Mouse (Mus musculus): ENCODE data around the gene Kif1c. TPM values are rescaled to one million over a fixed set of nuclear protein-coding genes. Genes with fewer than 3 reads are reported as not detected.

Gene Kif1c
- polyA plus RNA-seq, 1 experiment from 2014 or later = 4.8 TPM

DNA sequence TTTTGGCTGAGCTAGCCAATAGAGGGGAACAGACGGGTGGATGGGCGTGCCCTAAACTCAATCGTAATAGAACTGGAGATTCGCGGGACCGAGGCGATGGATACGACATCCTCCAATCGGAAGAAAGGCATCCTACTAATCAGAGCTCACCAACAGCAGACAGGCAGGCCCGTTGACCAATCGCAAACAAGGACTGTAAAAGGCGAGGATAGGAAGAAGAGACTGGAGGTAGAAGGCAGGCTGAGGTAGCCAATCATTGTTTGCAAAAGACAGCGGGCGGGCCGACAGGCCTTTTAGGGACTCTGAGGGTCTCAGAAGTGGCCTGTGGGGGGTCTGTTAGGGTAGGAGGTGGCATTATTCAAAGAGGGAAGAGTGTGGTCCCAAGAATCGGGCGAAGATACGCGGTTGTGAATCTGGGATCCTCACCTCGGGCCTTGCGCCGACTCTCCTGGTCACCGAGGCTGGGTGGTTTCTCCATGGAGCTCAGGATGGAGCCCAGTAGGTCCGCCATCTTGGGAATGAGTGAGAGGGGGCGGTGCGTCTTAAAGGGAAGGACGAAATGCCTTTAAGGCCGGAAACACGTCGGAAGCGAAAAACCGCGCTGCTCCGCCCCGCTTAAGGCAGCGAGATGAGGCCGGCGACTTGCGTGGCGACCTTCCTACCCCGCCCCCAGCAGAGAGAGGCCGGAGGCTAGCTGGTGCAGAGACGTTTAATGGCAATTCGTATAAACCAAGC, 31.4 kb upstream of the Kif1c start, which contains the start of gene Spag7:
Gene Spag7, minus strand, starts transcription at position 646 of the 735 bp plus-strand sequence.
- Histone ChIP-seq H3K27me3 (no peaks in the 10 kb centered on the region), H3K4me3 (peak within 1 kb of the TSS; percentile 73), H3K4me1 (peaks cover 23% of the 10 kb centered on the region), H3K4me2 (peak within 1 kb of the TSS; percentile 88), H3K9ac (peak within 1 kb of the TSS; percentile 58), H3K27ac (peak within 1 kb of the TSS; percentile 99), H3K9me3 (no peaks in the 10 kb centered on the region), H3K36me3 (peaks cover 34% of the 10 kb centered on the region)
- under 1% methylated on average over 44 of the region's 44 CpGs for WGBS
- peak; percentile 95 for ATAC-seq (ENCODE audit: borderline replicate concordance, extremely low read depth, low FRiP score, low TSS enrichment)

DNA sequence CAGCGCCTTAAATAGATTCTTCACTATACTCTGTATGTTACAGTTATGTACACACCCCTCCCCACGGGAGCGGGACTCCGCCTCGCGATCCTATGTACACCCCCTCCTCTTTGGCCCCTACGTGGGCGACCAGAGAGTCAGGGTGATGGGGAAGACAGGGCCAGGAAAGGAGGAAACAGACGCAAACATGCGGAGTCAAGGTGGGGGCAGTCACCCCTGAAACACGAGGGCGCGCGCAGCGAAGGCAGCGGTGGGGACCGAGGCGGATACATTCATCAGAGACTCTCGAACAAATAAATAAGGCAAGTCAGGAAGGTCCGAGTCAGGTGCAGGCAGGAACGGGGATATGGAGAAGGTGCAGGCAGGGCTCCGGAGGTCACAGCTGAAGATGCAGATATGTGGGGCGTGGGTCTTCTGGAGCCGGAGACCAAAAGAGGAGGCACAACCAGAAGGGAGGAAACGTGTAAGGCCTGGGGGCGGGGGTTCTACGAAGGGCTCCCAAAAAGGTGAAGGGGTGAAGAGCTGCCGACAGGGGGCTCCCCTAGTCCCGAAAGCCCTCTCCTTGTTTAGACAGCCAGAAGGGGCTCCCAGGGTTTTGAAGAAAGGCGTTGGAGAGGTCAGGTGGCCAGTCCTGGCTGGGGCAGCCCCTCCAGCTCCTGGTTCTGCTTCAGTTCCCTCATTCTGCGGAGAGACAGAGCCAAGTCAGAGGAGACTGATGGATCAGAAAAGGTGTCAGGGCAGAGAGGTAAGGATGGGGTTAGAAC, 30.6 kb upstream of the Kif1c start:
- Histone ChIP-seq H3K4me1 (peaks cover 23% of the 10 kb centered on the region), H3K9ac (peak overlapping the region; percentile 58), H3K4me3 (peak overlapping the region; percentile 73), H3K9me3 (no peaks in the 10 kb centered on the region), H3K27ac (peak overlapping the region; percentile 99), H3K27me3 (no peaks in the 10 kb centered on the region), H3K4me2 (peak overlapping the region; percentile 88), H3K36me3 (peaks cover 33% of the 10 kb centered on the region)
- WGBS = under 1% methylated on average over 30 of the region's 31 CpGs
- ATAC-seq (ENCODE audit: borderline replicate concordance, extremely low read depth, low FRiP score, low TSS enrichment) = peak; percentile 35

DNA sequence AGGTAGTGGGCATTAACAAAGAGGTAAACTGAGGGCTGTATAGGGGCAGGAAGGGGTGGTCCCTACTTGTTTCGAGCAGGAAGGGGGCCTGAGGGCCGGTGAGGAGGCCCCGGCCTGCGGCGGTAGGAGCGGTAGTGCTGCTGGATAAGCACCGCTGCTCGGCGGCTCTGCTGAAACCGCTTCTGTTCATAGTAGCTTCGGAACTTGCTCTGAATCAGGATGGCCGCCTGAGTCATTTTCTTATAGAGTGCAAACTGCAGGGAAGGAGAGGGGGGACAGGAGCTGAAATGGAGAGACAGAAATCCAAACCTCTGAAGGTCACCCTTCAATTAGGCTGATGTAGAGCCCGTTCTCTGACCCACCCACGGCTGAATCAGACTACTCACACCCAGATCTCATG, 29.9 kb upstream of the Kif1c start:
- Histone ChIP-seq H3K27me3 (no peaks in the 10 kb centered on the region), H3K4me3 (peak overlapping the region; percentile 73), H3K27ac (peak overlapping the region; percentile 99), H3K9me3 (no peaks in the 10 kb centered on the region), H3K4me2 (peak overlapping the region; percentile 88), H3K4me1 (peaks cover 23% of the 10 kb centered on the region), H3K36me3 (peaks cover 32% of the 10 kb centered on the region), H3K9ac (peak overlapping the region; percentile 58)
- ATAC-seq (ENCODE audit: borderline replicate concordance, extremely low read depth, low FRiP score, low TSS enrichment) = no peak
- 33% methylated on average over 14 of the region's 14 CpGs for WGBS

DNA sequence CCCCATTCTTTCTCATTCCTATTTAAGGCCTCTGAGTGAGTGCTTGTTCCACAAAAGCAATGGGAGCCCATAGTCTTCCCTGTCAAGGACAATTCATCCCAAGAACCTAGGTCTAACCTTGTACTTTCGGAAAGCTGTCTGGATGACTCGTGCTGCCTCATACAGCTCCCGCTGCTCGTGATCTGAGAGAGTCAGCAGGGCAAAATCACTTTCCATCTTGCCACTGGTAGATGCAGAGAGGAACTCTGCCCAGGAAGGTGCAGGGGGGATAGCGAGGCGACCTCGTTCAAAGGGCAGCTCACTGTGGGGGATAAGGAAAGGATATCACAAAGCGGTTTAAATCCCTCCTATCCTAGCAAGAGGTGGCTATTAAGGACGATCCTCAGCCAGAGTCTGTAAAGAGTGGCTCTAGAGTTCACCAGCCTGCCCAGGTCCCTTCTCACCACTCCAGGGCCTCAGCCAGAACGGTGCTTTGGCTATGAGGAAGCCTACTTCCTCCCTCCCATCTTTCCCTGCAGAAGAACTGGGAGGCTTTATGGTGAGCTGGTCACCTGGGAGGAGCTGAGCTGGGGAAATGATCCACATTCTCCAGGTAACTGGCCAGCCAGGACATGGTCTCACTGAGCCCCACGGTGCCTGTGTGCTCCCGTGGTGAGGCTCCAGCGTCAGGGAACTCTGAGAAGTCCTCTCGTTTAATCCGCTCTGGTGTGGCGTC, 28.9 kb upstream of the Kif1c start:
- 84% methylated on average over 16 of the region's 16 CpGs for WGBS
- no peak for ATAC-seq (ENCODE audit: borderline replicate concordance, extremely low read depth, low FRiP score, low TSS enrichment)
- H3K4me2 ChIP-seq = 0 out of 2 replicates have a peak overlapping the region, but pooled peaks have one; percentile 88
- no peak overlapping the region for H3K4me3 ChIP-seq
- peaks cover 30% of the 10 kb centered on the region for H3K36me3 ChIP-seq
- H3K9ac ChIP-seq = no peak overlapping the region
- no peaks in the 10 kb centered on the region for H3K27me3 ChIP-seq
- H3K4me1 ChIP-seq = peaks cover 23% of the 10 kb centered on the region
- H3K27ac ChIP-seq = no peak overlapping the region
- no peaks in the 10 kb centered on the region for H3K9me3 ChIP-seq

DNA sequence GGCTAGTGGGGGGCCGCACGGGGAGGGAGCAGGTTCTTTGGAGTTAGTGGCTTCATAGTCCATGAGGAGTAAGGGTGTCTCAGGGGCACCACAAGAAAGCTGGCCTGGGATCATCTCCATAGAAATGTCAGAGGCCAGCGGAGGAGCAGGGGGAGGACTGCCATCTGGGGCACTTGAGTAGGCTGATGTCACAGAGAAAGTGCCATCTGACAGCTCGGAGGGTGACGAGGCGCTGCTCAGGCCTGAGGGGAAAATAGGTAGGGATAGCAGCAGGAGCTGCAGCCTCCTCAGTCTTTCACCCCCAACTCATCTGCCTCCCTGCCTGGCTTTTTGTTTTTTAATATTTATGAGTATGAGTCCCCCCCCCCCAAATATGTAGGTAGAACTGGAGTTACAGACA, 26.3 kb upstream of the Kif1c start:
- WGBS = 81% methylated on average over 6 of the region's 6 CpGs
- H3K27ac ChIP-seq = no peak overlapping the region
- no peak overlapping the region for H3K4me3 ChIP-seq
- H3K36me3 ChIP-seq = peaks cover 41% of the 10 kb centered on the region
- ATAC-seq (ENCODE audit: borderline replicate concordance, extremely low read depth, low FRiP score, low TSS enrichment) = no peak
- H3K4me1 ChIP-seq = peaks cover 10% of the 10 kb centered on the region
- H3K9me3 ChIP-seq = no peaks in the 10 kb centered on the region
- no peaks in the 10 kb centered on the region for H3K27me3 ChIP-seq
- H3K4me2 ChIP-seq = no peak overlapping the region
- H3K9ac ChIP-seq = no peak overlapping the region

DNA sequence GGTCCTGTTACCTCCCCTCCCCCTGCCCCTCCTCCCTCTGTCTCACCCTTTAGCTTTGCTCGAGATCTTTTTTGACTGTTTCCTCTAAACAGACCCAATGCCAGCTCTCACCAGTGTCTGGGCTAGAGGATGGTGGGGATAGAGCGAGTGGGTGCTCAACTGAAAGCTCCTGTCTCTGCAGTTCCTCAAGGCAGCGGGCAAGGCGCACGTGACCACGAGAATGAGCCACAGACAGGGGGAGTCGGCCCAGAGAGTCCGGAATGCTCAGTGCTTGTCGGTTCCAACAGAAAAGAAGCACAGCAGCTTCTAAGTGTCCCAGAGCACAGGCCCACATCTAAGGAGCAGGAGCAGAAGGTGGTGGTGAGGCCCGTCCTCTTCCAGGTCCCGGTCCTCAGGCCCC, 25.8 kb upstream of the Kif1c start:
- no peaks in the 10 kb centered on the region for H3K27me3 ChIP-seq
- H3K4me2 ChIP-seq = no peak overlapping the region
- H3K9me3 ChIP-seq = no peaks in the 10 kb centered on the region
- no peak for ATAC-seq (ENCODE audit: borderline replicate concordance, extremely low read depth, low FRiP score, low TSS enrichment)
- H3K27ac ChIP-seq = no peak overlapping the region
- no peak overlapping the region for H3K9ac ChIP-seq
- H3K4me1 ChIP-seq = peaks cover 10% of the 10 kb centered on the region
- H3K4me3 ChIP-seq = no peak overlapping the region
- 65% methylated on average over 11 of the region's 11 CpGs for WGBS
- peaks cover 46% of the 10 kb centered on the region for H3K36me3 ChIP-seq

DNA sequence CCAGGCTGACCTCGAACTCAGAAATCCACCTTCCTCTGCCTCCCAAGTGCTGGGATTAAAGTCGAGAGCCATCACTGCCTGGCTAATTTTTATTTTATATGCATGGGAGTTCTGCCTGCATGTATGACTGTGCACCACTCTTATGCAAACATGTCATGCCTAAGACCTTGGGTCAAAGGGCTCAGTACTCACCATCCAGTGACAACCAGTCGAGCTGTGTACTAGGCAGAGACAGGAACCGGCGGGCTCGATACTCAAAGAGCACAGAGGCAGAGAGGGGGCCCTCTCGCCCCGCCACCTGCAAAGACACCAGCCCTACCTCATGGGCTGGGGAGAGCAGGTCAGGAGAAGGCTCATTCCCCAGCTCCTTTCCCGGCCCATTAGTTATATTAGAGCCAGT, 22.3 kb upstream of the Kif1c start:
- no peak overlapping the region for H3K9ac ChIP-seq
- H3K27me3 ChIP-seq = no peaks in the 10 kb centered on the region
- 70% methylated on average over 9 of the region's 9 CpGs for WGBS
- H3K4me2 ChIP-seq = no peak overlapping the region
- H3K27ac ChIP-seq = no peak overlapping the region
- no peaks in the 10 kb centered on the region for H3K9me3 ChIP-seq
- no peak for ATAC-seq (ENCODE audit: borderline replicate concordance, extremely low read depth, low FRiP score, low TSS enrichment)
- no peak overlapping the region for H3K4me3 ChIP-seq
- peaks cover 56% of the 10 kb centered on the region for H3K36me3 ChIP-seq
- peaks cover 9% of the 10 kb centered on the region for H3K4me1 ChIP-seq

DNA sequence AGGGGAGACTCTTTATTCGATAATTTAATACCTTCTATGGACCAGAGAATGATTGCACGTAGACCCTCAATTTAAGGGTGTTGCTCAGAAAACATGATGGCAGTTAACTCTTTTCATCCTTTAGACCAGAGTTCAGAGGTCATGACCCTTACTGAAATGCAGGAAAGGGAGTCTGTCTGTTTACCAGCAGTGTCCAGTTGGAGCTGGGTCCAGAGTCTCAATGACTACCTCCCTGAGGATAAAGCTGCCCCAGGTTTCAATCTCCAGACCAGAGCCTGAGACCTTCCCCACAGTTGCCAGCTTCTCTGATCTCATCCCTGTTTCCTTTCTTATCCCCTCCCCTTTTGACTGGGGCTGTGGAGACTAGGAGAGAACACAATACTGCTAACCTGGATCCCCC, 21.8 kb upstream of the Kif1c start:
- Histone ChIP-seq H3K36me3 (peaks cover 60% of the 10 kb centered on the region), H3K27me3 (no peaks in the 10 kb centered on the region), H3K9ac (no peak overlapping the region), H3K4me3 (no peak overlapping the region), H3K4me2 (no peak overlapping the region), H3K27ac (no peak overlapping the region), H3K9me3 (no peaks in the 10 kb centered on the region), H3K4me1 (peaks cover 9% of the 10 kb centered on the region)
- no peak for ATAC-seq (ENCODE audit: borderline replicate concordance, extremely low read depth, low FRiP score, low TSS enrichment)
- 76% methylated on average over 2 of the region's 2 CpGs for WGBS

DNA sequence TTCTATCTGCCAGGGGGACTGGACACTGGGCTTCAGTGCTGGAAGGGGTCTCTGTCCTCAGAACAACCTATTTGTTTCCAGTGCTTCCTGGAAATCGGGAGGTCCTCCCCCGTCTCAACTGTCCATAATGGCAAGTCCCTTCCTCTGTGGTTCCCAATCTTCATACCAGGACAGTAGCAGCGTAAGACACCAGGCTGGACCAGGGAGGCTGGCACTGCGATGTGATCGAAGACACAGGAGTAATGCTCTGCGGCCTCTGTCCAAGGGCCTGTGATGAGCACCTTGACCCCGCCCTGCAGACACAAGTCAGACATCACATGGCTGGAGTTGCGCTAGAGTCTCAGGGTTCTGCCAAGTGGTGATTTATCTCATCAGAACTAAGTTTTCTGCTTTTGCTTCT, 21.0 kb upstream of the Kif1c start:
- Histone ChIP-seq H3K36me3 (peaks cover 61% of the 10 kb centered on the region), H3K4me3 (no peak overlapping the region), H3K27ac (no peak overlapping the region), H3K4me1 (peaks cover 9% of the 10 kb centered on the region), H3K27me3 (no peaks in the 10 kb centered on the region), H3K9me3 (no peaks in the 10 kb centered on the region), H3K9ac (no peak overlapping the region), H3K4me2 (no peak overlapping the region)
- no peak for ATAC-seq (ENCODE audit: borderline replicate concordance, extremely low read depth, low FRiP score, low TSS enrichment)
- WGBS = 94% methylated on average over 8 of the region's 8 CpGs

DNA sequence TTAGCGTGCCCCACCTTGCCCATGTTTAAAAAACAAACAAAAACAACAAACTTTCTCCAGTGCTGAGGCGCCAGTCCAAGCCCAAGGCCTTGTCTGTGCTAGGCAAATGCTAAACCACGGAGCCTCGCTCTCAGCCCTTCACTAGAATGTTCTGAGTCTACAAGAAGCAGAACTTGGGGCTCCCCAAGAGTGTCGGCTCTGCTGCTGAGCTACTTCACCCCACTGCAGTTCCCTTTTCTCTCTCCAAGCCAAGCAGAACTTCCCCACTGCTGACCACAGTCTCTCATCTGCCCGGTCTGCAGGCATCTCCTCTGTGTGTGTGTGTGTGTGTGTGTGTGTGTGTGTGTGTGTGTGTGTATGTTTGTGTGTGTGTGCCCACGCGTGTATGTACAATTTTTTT, 20.5 kb upstream of the Kif1c start:
- H3K9ac ChIP-seq = no peak overlapping the region
- H3K4me1 ChIP-seq = peaks cover 9% of the 10 kb centered on the region
- no peak overlapping the region for H3K4me2 ChIP-seq
- no peak overlapping the region for H3K4me3 ChIP-seq
- ATAC-seq (ENCODE audit: borderline replicate concordance, extremely low read depth, low FRiP score, low TSS enrichment) = no peak
- no peaks in the 10 kb centered on the region for H3K27me3 ChIP-seq
- H3K9me3 ChIP-seq = no peaks in the 10 kb centered on the region
- H3K36me3 ChIP-seq = peaks cover 62% of the 10 kb centered on the region
- H3K27ac ChIP-seq = no peak overlapping the region
- WGBS = 89% methylated on average over 7 of the region's 8 CpGs

DNA sequence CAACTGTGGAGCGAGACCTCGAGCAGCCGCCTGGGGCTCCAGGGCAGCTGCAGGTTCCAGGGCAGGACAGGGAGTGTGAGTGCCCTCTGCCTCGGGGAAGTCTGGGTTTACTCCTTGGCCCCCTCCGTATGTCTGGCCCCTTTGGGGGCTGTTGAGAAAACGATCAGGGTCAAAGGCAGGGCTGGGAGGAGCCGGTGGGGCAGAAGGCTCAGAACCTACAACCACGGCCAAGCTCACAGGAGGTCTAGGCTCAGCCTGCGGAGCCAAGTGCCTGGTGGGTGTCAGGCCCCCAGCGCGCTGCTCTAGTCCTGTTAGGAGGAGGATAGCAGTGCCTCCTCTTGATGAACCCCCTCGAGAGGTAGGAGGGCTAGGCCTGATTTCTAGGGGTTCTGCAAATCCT, 19.2 kb upstream of the Kif1c start:
- H3K36me3 ChIP-seq = peaks cover 63% of the 10 kb centered on the region
- 68% methylated on average over 12 of the region's 12 CpGs for WGBS

More for the DNA sequence above, 19.2 kb upstream of the Kif1c start:
- H3K9me3 ChIP-seq = no peaks in the 10 kb centered on the region
- peaks cover 9% of the 10 kb centered on the region for H3K4me1 ChIP-seq
- no peak overlapping the region for H3K4me2 ChIP-seq
- H3K9ac ChIP-seq = no peak overlapping the region
- no peak for ATAC-seq (ENCODE audit: borderline replicate concordance, extremely low read depth, low FRiP score, low TSS enrichment)
- H3K4me3 ChIP-seq = no peak overlapping the region
- no peak overlapping the region for H3K27ac ChIP-seq
- no peaks in the 10 kb centered on the region for H3K27me3 ChIP-seq
